In genomic region chr17:48419571-48419970, GRCm38 (mm10) we compare ENCODE assay signal across 24 mouse cellular contexts. TPM values are rescaled to one million over a fixed set of nuclear protein-coding genes. Genes with fewer than 3 reads are reported as not detected.
"Had no signal": no experiment of that assay in that cellular context is flagged by ENCODE, and none has a peak within 500 bp of the region (broad histone marks: within the 10 kb centered on the region; RNA-seq: fewer than 3 reads in every experiment).

No protein-coding gene starts in this region.

- ATAC-seq: forebrain, postnatal 0 days; hindbrain, postnatal 0 days; liver, embryonic 12.5 days had no signal

- DNase-seq: forebrain, postnatal 0 days; gastrocnemius, postnatal 14 days; gastrocnemius, postnatal 36 days; heart, adult 18-20 months; heart, postnatal 14 days; heart, postnatal 36 days; kidney, adult 18-20 months; kidney, adult 8-10 months; kidney, postnatal 10 days; kidney, postnatal 25 days; kidney, postnatal 4 days had no signal

- H3K9me3 ChIP-seq: heart, embryonic 13.5 days; heart, embryonic 15.5 days; hindbrain, embryonic 13.5 days; hindbrain, embryonic 15.5 days; limb, embryonic 10.5 days; limb, embryonic 12.5 days; liver, embryonic 12.5 days had no signal

- H3K4me3 ChIP-seq: heart, embryonic 13.5 days; heart, embryonic 15.5 days; hindbrain, embryonic 13.5 days; hindbrain, embryonic 15.5 days; layer of hippocampus, adult 2 months; left cerebral cortex, adult 2 months; limb, embryonic 10.5 days; limb, embryonic 12.5 days; liver, embryonic 12.5 days had no signal

- H3K27ac ChIP-seq: heart, embryonic 13.5 days; hindbrain, embryonic 13.5 days; hindbrain, embryonic 15.5 days; hindbrain, postnatal 0 days; layer of hippocampus, adult 2 months; left cerebral cortex, adult 2 months; limb, embryonic 10.5 days; limb, embryonic 12.5 days had no signal

- H3K36me3 ChIP-seq: hindbrain, embryonic 15.5 days had no signal

- H3K4me2 ChIP-seq: heart, embryonic 11.5 days; heart, embryonic 13.5 days; heart, embryonic 15.5 days; hindbrain, embryonic 13.5 days; hindbrain, embryonic 15.5 days; limb, embryonic 12.5 days; liver, embryonic 12.5 days had no signal

- H3K9ac ChIP-seq: forebrain, postnatal 0 days; heart, embryonic 13.5 days; heart, embryonic 15.5 days; hindbrain, embryonic 13.5 days; hindbrain, embryonic 15.5 days; limb, embryonic 12.5 days had no signal

- H3K4me1 ChIP-seq: hindbrain, embryonic 13.5 days; hindbrain, embryonic 15.5 days; limb, embryonic 10.5 days; limb, embryonic 12.5 days had no signal

- H3K27me3 ChIP-seq: heart, embryonic 13.5 days; heart, embryonic 15.5 days; hindbrain, embryonic 13.5 days; hindbrain, embryonic 15.5 days; limb, embryonic 12.5 days; liver, embryonic 12.5 days had no signal

RNA-seq across cellular contexts. Expression of gene Apobec2, which starts 13.2 kb away (rescaled TPM):
- polyA plus RNA-seq: liver, adult 2 months had no signal

RNA-seq across cellular contexts. Expression of gene Tspo2, which starts 31.8 kb away (rescaled TPM):
- polyA plus RNA-seq: limb, embryonic 10.5 days; liver, adult 2 months had no signal

RNA-seq across cellular contexts. Expression of gene Unc5cl, which starts 35.1 kb away (rescaled TPM):
- polyA plus RNA-seq: heart, postnatal 0 days; hindbrain, embryonic 15.5 days had no signal
